Mouse (Mus musculus) brown adipose tissue, adult 24 weeks (tissue): Measurements from ENCODE around the gene Adgrd1. TPM values are rescaled to one million over a fixed set of nuclear protein-coding genes. Genes with fewer than 3 reads are reported as not detected.

Experiments
- H3K27ac ChIP-seq: fragments of 200-500 bp; replicated peaks from 2 replicates; pipeline ENCODE4 v1.5.1; 2012; ENCODE audit warnings: low read depth, mild to moderate bottlenecking, low read length
- H3K4me1 ChIP-seq: fragments of 200-500 bp; 2 replicates; pipeline ENCODE4 v1.6.1; 2012; ENCODE audit warnings: low read length, mixed read lengths; ENCODE audit not compliant: control insufficient read depth, insufficient read depth, insufficient read length
- H3K4me3 ChIP-seq: fragments of 200-500 bp; 2 replicates; pipeline ENCODE4 v1.5.1; 2012; ENCODE audit warnings: low read depth, mild to moderate bottlenecking, low read length, moderate library complexity; ENCODE audit not compliant: insufficient read depth
- polyA plus RNA-seq: library from polyadenylated mRNA; stranded (reverse); fragments of >200 nt; gene quantifications from 2 replicates; pipeline ENCODE4 v1.2.4, GENCODE M21; 2012; ENCODE audit not compliant: missing spikeins, insufficient read depth, insufficient read length

Adgrd1 gene
- 2.0 and 6.1 TPM in 2 replicates for polyA plus RNA-seq

DNA sequence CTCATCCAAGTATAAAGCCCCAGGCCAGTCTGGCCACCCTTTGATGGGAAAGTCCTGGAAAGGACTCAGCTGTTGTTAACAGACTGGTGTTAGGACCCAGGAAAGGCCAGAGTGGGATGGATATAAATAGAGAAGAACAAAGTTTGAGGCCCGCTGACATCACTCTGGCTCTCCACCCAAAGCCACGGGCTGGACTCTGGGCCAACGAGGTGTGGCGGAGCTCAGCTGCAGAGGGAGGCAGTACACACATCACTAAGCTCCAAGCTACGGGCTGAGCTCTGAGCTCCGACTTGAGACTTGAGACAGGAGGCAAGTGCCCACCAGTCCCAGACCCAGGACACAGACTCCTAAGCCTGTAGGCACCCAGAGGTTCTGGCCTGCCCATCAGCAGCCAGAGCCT, at the start of gene Adgrd1:
Gene Adgrd1, plus strand, starts transcription at position 240 of the 400 bp plus-strand sequence.
- Histone ChIP-seq H3K4me1 (no peaks in the 10 kb centered on the region), H3K4me3 (peak within 1 kb of the TSS; percentile 38; the same call in 1 of the 2 replicates), H3K27ac (peak within 1 kb of the TSS; percentile 3; the same call in 1 of the 2 replicates)

DNA sequence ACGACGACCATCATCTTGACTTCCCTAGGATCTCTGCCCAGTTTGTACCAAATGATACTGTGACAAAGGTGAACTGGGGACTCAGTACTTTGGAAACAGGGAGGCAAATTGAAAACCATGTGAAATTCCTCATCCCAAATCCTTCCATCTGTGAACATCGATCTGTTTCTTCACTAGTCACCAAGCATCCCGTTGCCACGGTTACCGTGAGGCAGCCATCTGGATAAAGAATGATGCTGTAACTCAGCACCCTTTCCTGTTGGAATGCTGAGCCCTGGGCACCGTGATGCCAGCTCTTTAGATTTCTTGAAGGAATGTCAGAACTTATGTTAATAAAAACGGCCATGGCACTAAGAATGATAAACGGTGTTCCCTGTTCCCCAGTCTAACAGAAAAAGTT, 47.2 kb upstream of the Adgrd1 start:
- Histone ChIP-seq H3K4me1 (no peaks in the 10 kb centered on the region), H3K4me3 (no peak overlapping the region), H3K27ac (no peak overlapping the region)

DNA sequence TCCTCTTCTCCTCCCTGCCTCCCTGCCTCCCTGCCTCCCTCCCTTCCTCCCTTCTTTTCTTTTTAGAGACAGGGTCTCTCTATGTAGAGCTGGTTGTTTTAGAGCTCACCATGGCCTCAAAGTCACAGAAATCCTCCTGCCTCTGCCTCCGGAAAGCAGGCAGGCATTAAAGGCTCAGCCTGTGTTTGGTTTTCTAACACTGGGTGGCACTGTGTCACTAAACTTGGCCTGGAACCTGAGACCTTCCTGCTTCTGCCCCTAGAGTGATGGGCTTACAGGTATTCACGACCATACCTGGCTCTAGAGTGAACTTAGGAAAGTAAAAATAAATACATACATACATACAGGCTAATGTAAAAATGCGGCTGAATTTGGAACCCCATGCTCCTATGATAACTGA, 44.6 kb upstream of the Adgrd1 start:
- Histone ChIP-seq H3K27ac (no peak overlapping the region), H3K4me1 (no peaks in the 10 kb centered on the region), H3K4me3 (no peak overlapping the region)

DNA sequence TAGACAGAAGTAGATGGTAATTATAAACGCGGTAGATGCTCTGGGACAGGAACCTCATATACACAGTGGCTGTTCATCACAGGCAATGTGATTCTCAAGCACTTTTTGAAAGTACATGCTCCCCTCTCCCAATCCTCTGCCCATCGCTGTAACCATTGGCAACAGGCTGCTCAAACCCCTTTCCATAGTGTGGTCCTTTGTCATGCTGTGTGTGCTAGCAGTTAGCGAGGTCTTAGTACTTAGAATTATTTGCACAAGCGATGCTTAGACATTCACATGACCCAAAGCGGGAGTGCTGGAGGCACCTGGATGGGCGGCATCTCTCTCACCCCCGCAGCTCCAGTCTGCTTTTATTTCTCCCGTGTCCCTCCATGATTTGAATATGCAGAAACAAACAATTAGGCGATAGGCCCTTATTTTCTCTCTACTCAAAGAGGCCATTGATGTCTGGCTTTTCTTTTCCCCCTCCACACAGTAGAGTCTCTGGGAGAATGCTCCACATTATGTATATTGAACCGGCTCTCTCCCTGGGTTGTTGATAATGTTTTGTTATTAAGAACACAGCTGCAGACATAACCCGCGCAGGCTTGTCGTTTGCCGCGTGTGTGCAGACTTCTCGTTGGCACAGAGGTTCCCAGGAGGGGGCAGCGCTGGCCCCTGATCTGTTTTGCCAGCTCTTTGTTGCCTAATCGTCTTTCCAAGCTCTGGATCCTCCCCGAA, 43.8 kb upstream of the Adgrd1 start:
- H3K4me3 ChIP-seq = no peak overlapping the region
- no peaks in the 10 kb centered on the region for H3K4me1 ChIP-seq
- no peak overlapping the region for H3K27ac ChIP-seq

DNA sequence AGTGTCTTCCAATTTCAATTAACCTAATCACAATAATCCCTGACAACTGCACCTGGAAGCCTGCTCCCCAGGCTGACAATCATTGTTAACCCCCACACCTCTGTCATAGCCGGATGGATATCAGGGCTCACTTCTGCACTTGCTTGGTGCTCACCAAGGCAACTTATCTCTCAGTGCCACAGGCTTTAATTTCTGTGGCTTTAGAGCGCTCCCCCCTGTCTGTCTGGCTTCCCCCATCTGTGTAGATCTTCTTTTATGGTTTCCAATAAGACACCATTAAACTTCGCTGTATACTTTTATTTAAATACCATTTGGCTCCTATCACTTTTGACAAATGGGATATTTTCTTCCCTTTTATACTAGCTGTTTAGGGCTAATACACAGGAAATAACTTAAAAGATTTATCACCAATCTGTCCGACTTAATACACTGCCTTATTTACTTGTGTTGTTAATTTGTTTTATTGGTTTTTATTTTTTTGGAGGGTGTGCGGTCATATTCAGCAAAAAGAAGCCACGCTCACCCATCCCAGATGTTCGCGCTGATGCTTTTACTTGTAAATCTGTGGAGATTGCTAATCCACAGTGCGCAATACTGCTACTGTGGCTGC, 41.8 kb upstream of the Adgrd1 start:
- H3K4me1 ChIP-seq = no peaks in the 10 kb centered on the region
- H3K27ac ChIP-seq = no peak overlapping the region
- H3K4me3 ChIP-seq = no peak overlapping the region

DNA sequence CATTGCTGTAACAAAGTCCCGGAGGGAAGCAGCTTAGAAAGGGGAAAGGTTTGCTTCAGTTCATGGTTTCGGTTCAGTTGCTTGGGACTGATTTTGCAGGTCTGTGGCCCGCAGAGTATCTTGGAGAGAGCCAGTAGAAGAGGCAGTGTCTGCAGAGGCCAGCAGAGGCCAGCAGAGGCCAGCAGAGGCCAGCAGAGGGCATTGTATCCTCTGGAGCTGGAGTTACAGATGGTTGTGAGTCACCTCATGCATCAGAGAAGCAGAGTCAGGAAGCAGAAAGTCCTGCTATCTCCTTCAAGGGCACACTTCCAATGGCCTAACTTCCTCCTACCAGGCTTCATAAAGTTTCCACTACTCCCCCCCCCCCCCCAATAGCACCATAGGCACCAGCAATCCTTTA, 37.4 kb upstream of the Adgrd1 start:
- no peak overlapping the region for H3K4me3 ChIP-seq

DNA sequence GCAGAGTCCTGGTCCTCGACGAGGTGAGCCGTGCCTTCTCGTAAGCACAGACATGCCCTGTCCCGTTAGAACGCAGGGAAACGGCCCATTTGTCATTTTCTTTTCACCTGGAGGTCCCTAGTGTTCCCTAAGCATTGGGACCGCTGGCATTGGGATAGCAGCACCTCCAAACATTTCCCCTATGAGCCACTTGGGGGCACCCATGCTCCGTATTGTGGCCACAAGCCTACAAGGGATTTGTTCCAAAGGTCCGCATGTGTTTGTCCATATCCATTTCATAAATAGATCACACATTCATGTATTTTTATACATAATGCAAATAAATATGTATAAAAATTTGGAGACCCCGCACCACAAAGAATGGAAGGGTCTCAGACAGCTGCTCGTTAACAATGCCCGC, 35.0 kb upstream of the Adgrd1 start:
- Histone ChIP-seq H3K4me3 (no peak overlapping the region), H3K27ac (no peak overlapping the region), H3K4me1 (no peaks in the 10 kb centered on the region)

More for the DNA sequence above, 37.4 kb upstream of the Adgrd1 start:
- no peaks in the 10 kb centered on the region for H3K4me1 ChIP-seq
- H3K27ac ChIP-seq = no peak overlapping the region

DNA sequence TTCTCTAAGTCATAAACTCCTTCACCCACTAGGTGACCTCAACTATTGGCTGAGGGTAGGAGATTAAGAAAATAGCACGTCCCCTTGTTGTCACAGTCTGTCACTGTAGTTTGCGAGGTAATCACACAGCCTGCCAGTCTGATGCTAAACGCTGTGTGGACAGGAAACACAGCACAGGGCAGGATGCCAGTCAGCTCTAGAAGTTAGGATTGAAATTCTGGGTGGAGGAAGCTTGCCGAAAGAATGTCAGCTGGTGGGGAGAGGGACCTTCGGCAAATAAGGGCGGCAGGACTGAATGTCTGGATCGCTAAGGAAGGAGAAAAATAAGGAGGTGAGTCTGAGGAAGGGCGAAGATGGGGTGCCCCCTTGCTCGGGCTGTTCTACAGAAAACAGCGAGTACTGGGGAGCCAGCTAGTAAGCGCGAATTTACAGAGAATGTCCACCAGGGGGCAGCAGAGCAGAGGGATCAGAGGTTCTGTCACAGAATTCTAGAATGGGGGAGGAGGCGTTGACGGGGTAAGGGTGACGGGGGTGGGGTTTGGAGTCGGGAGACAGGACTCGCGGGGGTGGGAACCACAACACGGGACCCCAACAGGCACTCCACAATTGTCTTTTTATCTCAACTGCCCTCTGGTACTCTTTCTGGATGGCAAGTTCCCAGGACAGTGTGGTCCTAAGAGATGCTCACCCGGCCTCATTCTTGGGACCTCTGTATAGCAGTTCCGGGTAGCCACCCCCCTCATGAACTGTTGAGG, 33.3 kb upstream of the Adgrd1 start:
- H3K27ac ChIP-seq = no peak overlapping the region
- H3K4me3 ChIP-seq = no peak overlapping the region
- H3K4me1 ChIP-seq = no peaks in the 10 kb centered on the region

DNA sequence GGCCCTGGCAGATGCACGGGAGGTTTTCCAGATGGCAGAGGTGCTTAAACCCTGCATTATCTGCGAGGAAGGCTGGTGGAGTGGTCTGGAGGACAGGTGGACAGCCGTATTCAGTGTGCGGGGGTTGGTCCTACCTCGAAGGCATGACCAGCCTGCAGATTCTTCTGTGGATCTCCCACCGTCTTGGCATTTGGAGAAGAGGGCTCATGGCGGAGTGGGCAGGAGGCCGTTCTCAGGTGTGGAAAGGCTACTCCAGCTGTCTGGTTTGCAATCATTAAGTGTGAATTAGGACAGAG, 32.8 kb upstream of the Adgrd1 start:
- Histone ChIP-seq H3K4me1 (no peaks in the 10 kb centered on the region), H3K27ac (no peak overlapping the region), H3K4me3 (no peak overlapping the region)

DNA sequence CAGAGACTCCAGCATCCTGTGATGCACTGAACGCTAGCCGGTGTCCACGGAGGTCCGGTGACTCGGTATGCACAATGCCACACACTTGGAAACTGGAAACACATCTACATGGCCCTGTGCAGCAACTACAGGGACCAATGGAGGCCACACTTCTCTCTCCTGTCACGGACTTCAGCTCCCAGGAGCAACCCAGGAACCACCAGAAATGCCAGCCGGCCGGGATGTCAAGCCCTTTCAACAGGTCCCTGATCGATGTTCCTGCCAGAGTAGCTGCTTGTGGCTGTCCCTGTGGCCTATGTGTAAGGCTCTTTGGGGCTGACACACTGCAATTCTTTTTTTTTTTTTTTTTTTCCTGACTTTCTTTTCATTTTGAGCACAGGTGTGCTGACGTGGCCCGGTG, 32.4 kb upstream of the Adgrd1 start:
- Histone ChIP-seq H3K4me3 (no peak overlapping the region), H3K27ac (no peak overlapping the region), H3K4me1 (no peaks in the 10 kb centered on the region)

DNA sequence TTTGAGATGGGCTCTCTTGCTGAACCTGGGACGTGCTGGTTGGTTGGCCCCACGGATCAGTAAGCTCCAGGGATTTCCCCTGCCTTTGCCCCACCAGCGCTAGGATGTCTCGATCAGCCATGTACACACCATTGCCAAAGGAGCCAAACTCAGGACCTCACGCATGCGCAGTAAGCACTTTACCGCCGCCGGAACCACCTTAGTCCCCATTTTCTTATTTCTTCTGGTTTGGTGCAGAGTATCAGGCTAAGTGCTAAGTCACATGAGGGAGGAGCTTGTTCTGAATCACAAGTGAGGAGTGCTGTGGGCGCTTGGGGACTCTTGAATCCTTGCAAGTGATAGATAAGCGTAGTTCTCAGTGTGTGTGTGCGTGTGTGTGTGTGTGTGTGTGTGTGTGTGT, 31.2 kb upstream of the Adgrd1 start:
- H3K27ac ChIP-seq = peak overlapping the region; percentile 64
- H3K4me3 ChIP-seq = no peak overlapping the region
- no peaks in the 10 kb centered on the region for H3K4me1 ChIP-seq

DNA sequence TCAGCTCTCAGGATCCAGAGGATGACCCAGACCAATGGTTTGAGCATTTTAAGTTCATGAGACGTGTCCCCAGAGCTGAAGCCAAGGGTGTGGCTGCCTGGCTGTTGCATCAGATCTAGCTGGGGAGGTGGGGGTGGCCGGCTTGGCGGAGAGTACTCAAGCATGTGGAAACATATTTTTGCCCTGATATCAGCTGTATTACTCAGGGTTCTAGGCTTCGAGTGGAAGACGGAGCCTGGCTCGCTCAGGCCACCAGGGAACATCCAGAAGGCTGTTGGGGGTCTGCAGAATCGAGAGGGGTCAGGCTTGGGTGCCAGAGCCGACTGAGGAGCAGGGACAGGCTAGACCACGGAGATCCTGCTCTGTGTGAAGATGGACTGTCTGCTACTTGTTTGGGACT, 30.6 kb upstream of the Adgrd1 start:
- Histone ChIP-seq H3K4me3 (no peak overlapping the region), H3K27ac (peak overlapping the region; percentile 64; the same call in 1 of the 2 replicates), H3K4me1 (no peaks in the 10 kb centered on the region)

DNA sequence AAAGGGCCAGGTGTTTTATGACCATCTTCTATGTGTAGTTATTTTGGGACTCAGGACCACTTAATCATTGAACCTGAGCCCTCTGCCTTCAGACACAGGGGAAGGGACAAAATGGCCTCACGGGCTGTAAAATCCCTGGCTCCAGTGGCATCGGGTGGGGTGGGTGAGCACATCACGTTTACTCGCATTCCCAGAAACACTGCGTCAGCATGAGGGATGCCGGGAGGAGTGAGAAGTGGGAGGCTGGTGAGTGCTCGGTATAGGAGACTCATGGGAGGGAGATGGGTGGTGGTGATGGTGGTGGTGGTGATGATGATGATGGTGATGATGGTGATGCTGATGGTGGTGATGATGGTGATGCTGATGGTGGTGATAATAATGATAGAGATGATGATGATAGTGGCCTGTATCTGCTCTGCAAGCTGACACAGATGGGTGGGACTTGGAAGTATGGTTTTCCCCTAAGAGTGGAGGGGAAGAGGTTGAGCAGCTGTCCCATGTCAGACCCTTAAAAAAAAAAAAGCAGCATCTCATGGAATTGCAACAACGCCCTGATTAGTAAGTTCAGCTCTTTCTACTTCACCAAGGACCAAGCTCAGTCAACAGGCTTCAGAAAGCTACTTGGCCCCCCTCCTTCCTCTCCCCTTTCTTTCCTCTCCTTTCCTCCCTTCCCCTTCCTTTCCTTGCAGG, 29.9 kb upstream of the Adgrd1 start:
- no peaks in the 10 kb centered on the region for H3K4me1 ChIP-seq
- H3K4me3 ChIP-seq = no peak overlapping the region
- 0 out of 2 replicates have a peak overlapping the region, but pooled peaks have one; percentile 7 for H3K27ac ChIP-seq

DNA sequence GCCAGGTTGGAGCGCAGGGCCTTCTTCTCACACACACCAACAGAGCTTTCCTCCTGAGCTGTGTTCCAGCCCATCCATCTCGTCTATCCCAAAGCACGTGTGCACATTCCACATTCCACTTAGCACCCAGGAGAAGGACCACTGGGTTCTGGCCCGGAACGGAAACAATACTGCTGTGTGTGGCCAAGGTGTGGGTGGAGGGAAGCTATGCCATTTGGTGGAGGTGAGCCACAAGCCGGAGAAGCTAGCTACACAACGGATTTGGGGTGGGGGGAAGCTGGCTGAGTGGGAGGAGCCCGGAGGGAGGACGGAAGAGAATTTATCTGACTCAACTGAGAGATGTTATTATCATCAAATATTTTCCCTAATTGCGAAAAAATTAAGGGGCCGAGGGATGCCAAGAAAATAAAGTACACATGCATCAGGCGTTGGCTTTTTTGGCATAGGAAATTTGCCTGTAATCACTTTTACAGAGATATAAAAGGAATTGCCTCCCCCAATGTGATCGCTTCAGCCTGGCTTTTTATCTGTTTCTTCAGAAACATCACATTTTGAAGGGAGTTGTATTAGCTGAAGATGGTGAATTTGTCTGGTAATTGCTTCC, 29.2 kb upstream of the Adgrd1 start:
- Histone ChIP-seq H3K4me1 (no peaks in the 10 kb centered on the region), H3K4me3 (no peak overlapping the region), H3K27ac (no peak overlapping the region)

DNA sequence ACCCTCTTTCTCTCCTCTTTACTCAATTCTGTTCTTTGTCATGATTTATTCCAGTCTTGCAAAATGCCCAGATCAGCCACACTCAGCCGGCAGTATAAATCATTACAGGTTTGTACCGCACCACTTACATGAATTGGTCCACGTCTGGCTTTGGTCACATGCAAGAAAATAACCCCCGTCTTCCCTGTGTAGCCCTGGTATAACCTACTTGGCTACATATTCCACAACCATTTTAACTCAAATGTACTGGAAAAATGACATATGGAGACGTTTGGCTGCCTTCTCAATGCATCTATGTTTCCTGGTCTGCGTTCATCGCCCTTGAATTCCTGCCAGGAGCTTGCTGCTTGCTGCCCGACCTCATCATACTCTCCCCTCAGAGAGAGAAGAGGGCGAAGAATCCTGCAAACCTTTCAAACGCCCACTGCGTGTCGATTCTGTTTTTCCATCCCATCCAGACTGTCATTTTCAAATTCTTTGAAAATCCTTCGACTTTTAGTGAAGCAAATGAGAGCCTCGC, 24.7 kb upstream of the Adgrd1 start:
- H3K27ac ChIP-seq = no peak overlapping the region
- no peak overlapping the region for H3K4me3 ChIP-seq

More for the DNA sequence above, 24.7 kb upstream of the Adgrd1 start:
- no peaks in the 10 kb centered on the region for H3K4me1 ChIP-seq
